Mouse (Mus musculus) kidney, embryonic 16.5 days (tissue): Measurements from ENCODE around the gene 9930021J03Rik. TPM values are rescaled to one million over a fixed set of nuclear protein-coding genes. Genes with fewer than 3 reads are reported as not detected.

Experiments
- ATAC-seq: fragments of 200-750 bp; cut with Nextera tagmentation; 2 replicates; pipeline ENCODE4 v1.8.0; 2017; ENCODE audit warnings: moderate TSS enrichment; ENCODE audit not compliant: low FRiP score, low TSS enrichment
- H3K27ac ChIP-seq: fragments of 300-500 bp; sonication (generic); 2 replicates; pipeline ENCODE4 v1.5.1; 2014; ENCODE audit warnings: low read length
- H3K27me3 ChIP-seq: fragments of 300-500 bp; sonication (generic); 2 replicates; pipeline ENCODE4 v1.6.1; 2014; ENCODE audit warnings: low read length, control low read depth, mixed read lengths; ENCODE audit not compliant: insufficient read depth
- H3K36me3 ChIP-seq: fragments of 300-500 bp; sonication (generic); 2 replicates; pipeline ENCODE4 v1.6.1; 2014; ENCODE audit warnings: low read length, control low read depth, mixed read lengths; ENCODE audit not compliant: insufficient read depth
- H3K4me1 ChIP-seq: fragments of 300-500 bp; sonication (generic); 2 replicates; pipeline ENCODE4 v1.6.1; 2014; ENCODE audit warnings: low read length, control low read depth, mixed read lengths; ENCODE audit not compliant: insufficient read depth
- H3K4me2 ChIP-seq: fragments of 300-500 bp; sonication (generic); replicated peaks from 2 replicates; pipeline ENCODE4 v1.6.1; 2014; ENCODE audit warnings: low read depth, low read length
- H3K4me3 ChIP-seq: fragments of 300-500 bp; sonication (generic); 2 replicates; pipeline ENCODE4 v1.5.1; 2014; ENCODE audit warnings: mild to moderate bottlenecking, low read length
- H3K9ac ChIP-seq: fragments of 300-500 bp; sonication (generic); replicated peaks from 2 replicates; pipeline ENCODE4 v1.6.1; 2014; ENCODE audit warnings: low read length
- H3K9me3 ChIP-seq: fragments of 300-500 bp; sonication (generic); 2 replicates; pipeline ENCODE4 v1.6.1; 2016; ENCODE audit warnings: low read length, control low read depth
- WGBS: fragments of 180-500 bp; shearing (Covaris S2); extraction: QIAGEN DNeasy Blood & Tissue Kit; methylation state at CpG from one replicate; pipeline ENCODE4 v1.1.7; 2014; 5-methylcytosine and 5-hydroxymethylcytosine counted together
- polyA plus RNA-seq: library from polyadenylated mRNA; unstranded; fragments of >200 nt; fragmentation: Nextera tagmentation; extraction: Ambion mirVana; gene quantifications from 2 replicates; pipeline ENCODE4 v1.2.1, GENCODE M21; 2015

The 9930021J03Rik gene
- polyA plus RNA-seq, 1 experiment from 2014 or later, result 4.6 TPM

GRCm38 (mm10) chr19:29666164-29666563 is 139.6 kb downstream of the 9930021J03Rik start:
- Histone ChIP-seq H3K36me3 (no peaks in the 10 kb centered on the region), H3K9me3 (no peaks in the 10 kb centered on the region), H3K4me2 (no peak overlapping the region), H3K27me3 (no peaks in the 10 kb centered on the region), H3K4me1 (peaks cover 9% of the 10 kb centered on the region; the same call in 1 of the 2 replicates), H3K4me3 (no peak overlapping the region), H3K27ac (peak overlapping the region; percentile 32; the same call in 1 of the 2 replicates), H3K9ac (no peak overlapping the region)
- ATAC-seq, result no peak
- WGBS, result 85% methylated on average over 4 of the region's 4 CpGs

DNA sequence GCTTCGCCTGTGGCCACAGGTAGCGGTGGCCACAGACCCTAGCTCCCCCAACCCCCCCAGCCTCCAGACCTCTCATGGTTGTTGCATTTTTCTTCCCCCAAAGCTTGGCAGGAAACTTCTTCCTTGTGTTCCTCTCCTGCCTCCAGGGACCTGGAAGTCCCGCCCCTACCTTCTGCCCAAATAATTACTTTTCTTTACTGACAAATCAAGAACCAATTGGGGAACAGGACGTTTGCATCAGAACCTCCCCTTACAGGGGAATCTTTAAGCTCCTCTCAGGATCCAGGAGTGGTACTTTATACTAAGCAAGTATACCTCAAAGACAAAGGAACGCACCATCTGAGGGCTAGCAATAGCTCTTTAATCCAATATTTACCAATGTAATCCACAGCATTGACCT is 140.9 kb downstream of the 9930021J03Rik start:
- Histone ChIP-seq H3K4me3 (no peak overlapping the region), H3K4me2 (no peak overlapping the region), H3K9ac (no peak overlapping the region), H3K27me3 (no peaks in the 10 kb centered on the region), H3K9me3 (no peaks in the 10 kb centered on the region), H3K36me3 (no peaks in the 10 kb centered on the region), H3K4me1 (peaks cover 9% of the 10 kb centered on the region; the same call in 1 of the 2 replicates), H3K27ac (no peak overlapping the region)
- 85% methylated on average over 5 of the region's 5 CpGs for WGBS
- ATAC-seq, result no peak

Other genes starting within 250 kb of the 9930021J03Rik start
- 24.8 and 25.1 TPM in 2 replicates for gene Ermp1, start 157.6 kb downstream of the 9930021J03Rik start, polyA plus RNA-seq
- not detected in 2 replicates for gene Mlana, start 108.2 kb downstream of the 9930021J03Rik start, polyA plus RNA-seq
- 17.9 and 18.2 TPM in 2 replicates for gene Ranbp6, start 7.0 kb upstream of the 9930021J03Rik start, polyA plus RNA-seq
- gene Il33, start 119.1 kb upstream of the 9930021J03Rik start, polyA plus RNA-seq, result 48.1 and 48.3 TPM in 2 replicates
- gene Trpd52l3, start 197.8 kb upstream of the 9930021J03Rik start, polyA plus RNA-seq, result 0.06 TPM in 1 of 2 replicates, not detected in the other
- gene Uhrf2, start 224.5 kb upstream of the 9930021J03Rik start, polyA plus RNA-seq, result 67.0 and 85.6 TPM in 2 replicates